Mouse (Mus musculus) heart, postnatal 0 days (tissue): ENCODE results near the gene Nova1. TPM values are rescaled to one million over a fixed set of nuclear protein-coding genes. Genes with fewer than 3 reads are reported as not detected.

ENCODE experiments used
- ATAC-seq: fragments of 200-750 bp; cut with Nextera tagmentation; 2 replicates; pipeline ENCODE4 v1.8.0; 2017; ENCODE audit warnings: low read depth, moderate number of reproducible peaks, moderate library complexity; ENCODE audit not compliant: insufficient read depth
- DNase-seq: peaks from one replicate; pipeline ENCODE4 v3.0.0-alpha.2; 2016; ENCODE audit warnings: low spot score
- H3K27ac ChIP-seq: fragments of 300-500 bp; sonication (generic); 2 replicates; pipeline ENCODE4 v1.5.1; 2014; ENCODE audit warnings: low read depth, mild to moderate bottlenecking
- H3K27me3 ChIP-seq: fragments of 300-500 bp; sonication (generic); 2 replicates; pipeline ENCODE4 v1.6.1; 2014; ENCODE audit warnings: low read length, mixed read lengths; ENCODE audit not compliant: control insufficient read depth, insufficient read depth
- H3K36me3 ChIP-seq: fragments of 300-500 bp; sonication (generic); replicated peaks from 2 replicates; pipeline ENCODE4 v1.6.1; 2014; ENCODE audit warnings: low read length, mixed read lengths; ENCODE audit not compliant: control insufficient read depth, insufficient read depth
- H3K4me1 ChIP-seq: fragments of 300-500 bp; sonication (generic); 2 replicates; pipeline ENCODE4 v1.6.1; 2014; ENCODE audit warnings: antibody characterized with exemption; ENCODE audit not compliant: control insufficient read depth, insufficient read depth
- H3K4me2 ChIP-seq: fragments of 300-500 bp; sonication (generic); 2 replicates; pipeline ENCODE4 v1.6.1; 2014; ENCODE audit warnings: low read depth, mild to moderate bottlenecking, low read length, moderate library complexity
- H3K4me3 ChIP-seq: fragments of 300-500 bp; sonication (generic); 2 replicates; pipeline ENCODE4 v1.5.1; 2014; ENCODE audit warnings: low read depth, low read length
- H3K9ac ChIP-seq: fragments of 300-500 bp; sonication (generic); replicated peaks from 2 replicates; pipeline ENCODE4 v1.6.1; 2014; ENCODE audit warnings: low read depth, low read length, mixed read lengths
- H3K9me3 ChIP-seq: fragments of 300-500 bp; sonication (generic); replicated peaks from 2 replicates; pipeline ENCODE4 v1.6.1; 2016; ENCODE audit warnings: low read length; ENCODE audit not compliant: control insufficient read depth
- CTCF ChIP-seq: IDR thresholded peaks from 2 replicates; pipeline ENCODE4 v1.5.1; 2016; ENCODE audit warnings: antibody characterized with exemption, control low read depth, low read depth
- EP300 ChIP-seq: IDR thresholded peaks from 2 replicates; pipeline ENCODE4 v1.6.1; 2016; ENCODE audit warnings: antibody characterized with exemption, low read depth
- WGBS: fragments of 180-500 bp; shearing (Covaris S2); extraction: QIAGEN DNeasy Blood & Tissue Kit; methylation state at CpG from one replicate; pipeline ENCODE4 v1.1.7; 2014; 5-methylcytosine and 5-hydroxymethylcytosine counted together
- polyA plus RNA-seq: library from polyadenylated mRNA; unstranded; fragments of >200 nt; fragmentation: Nextera tagmentation; extraction: Ambion mirVana; gene quantifications from 2 replicates; pipeline ENCODE4 v1.2.1, GENCODE M21; 2015
- total RNA-seq: library from RNA; depleted of rRNA; stranded (reverse); fragments of >200 nt; gene quantifications from 2 replicates; pipeline ENCODE4 v1.2.3, GENCODE M21; 2014; ENCODE audit warnings: low replicate concordance

The Nova1 gene
- total and polyA plus RNA-seq, 2 experiments from 2014 or later = 0.15 to 0.38 TPM

DNA sequence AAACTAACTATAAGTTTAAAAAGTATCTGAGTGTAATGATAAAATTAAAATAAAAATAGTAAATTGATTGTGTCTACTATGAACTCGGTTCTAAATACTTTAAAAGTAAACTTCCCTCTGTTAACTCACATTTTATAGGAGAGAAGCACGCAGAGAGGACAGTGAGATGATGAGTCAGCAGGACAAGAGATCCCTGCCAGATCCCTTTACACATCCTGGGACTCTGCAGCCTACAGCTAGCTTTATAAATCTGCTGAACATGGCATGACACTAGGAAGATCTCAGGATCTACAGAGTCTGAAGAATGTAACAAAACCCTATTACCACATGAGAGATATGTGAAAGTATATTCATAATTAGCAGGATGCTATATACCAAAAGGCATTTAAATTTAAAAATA, 37.7 kb downstream of the Nova1 start:
- no peak overlapping the region for H3K4me3 ChIP-seq
- no peak overlapping the region for H3K27ac ChIP-seq
- no peaks in the 10 kb centered on the region for H3K4me1 ChIP-seq
- 66% methylated on average over 2 of the region's 2 CpGs for WGBS
- H3K9ac ChIP-seq = no peak overlapping the region
- no peak for DNase-seq
- H3K4me2 ChIP-seq = no peak overlapping the region
- no peak for TF ChIP-seq EP300
- TF ChIP-seq CTCF = no peak
- H3K27me3 ChIP-seq = no peaks in the 10 kb centered on the region
- H3K36me3 ChIP-seq = no peaks in the 10 kb centered on the region
- no peak for ATAC-seq
- H3K9me3 ChIP-seq = no peaks in the 10 kb centered on the region

DNA sequence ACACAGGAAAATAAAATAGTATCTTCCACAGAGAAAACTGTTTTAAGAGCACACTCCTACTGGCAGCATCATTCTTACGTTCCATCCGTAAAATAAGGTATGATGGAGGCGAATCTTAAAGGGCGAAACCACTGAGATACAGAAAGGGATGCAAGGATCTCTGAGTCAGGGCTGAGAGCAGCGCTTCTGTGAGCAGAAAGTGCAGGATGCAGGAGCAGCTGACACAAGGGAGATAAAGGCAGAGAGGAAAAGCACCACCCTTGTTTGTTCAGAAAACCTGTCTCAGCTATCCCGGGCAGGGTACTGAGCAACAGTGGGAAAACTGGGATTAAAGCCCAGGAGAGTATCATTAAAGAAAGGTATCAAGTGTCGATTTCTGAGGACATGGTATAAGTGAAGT, 59.3 kb downstream of the Nova1 start:
- H3K9me3 ChIP-seq = no peaks in the 10 kb centered on the region
- H3K27me3 ChIP-seq = no peaks in the 10 kb centered on the region
- TF ChIP-seq EP300 (no peak), CTCF (no peak)
- H3K9ac ChIP-seq = no peak overlapping the region
- 38% methylated on average over 7 of the region's 7 CpGs for WGBS
- no peak for DNase-seq
- no peak overlapping the region for H3K4me2 ChIP-seq
- H3K36me3 ChIP-seq = no peaks in the 10 kb centered on the region
- no peaks in the 10 kb centered on the region for H3K4me1 ChIP-seq
- no peak for ATAC-seq
- H3K4me3 ChIP-seq = no peak overlapping the region
- no peak overlapping the region for H3K27ac ChIP-seq

DNA sequence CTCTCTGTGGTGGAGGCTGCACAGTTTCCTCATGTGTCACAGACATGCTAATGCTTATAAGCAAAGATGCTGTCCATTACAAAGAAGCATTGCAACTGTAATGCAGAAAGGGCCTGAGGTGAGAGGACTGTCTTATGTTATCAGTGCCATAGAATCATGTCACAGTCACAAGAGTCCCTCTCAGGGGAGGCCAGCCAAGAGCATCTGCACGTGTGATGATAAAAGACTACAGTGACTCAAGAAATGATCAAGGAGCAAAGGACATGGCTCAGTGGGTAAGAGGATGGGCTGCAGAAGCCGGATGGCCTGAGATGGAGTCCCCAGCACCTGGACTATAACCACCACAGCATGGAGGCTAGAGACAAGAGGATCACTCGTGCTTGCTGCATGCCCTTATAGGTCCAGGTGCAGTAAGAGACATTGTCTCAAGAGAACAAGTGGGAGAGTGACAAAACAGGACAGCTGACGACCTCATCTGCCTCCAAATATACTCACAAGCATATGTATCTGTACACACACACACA, 64.3 kb downstream of the Nova1 start:
- Histone ChIP-seq H3K27me3 (no peaks in the 10 kb centered on the region), H3K4me3 (no peak overlapping the region), H3K4me2 (no peak overlapping the region), H3K36me3 (no peaks in the 10 kb centered on the region), H3K9me3 (no peaks in the 10 kb centered on the region), H3K27ac (no peak overlapping the region), H3K9ac (no peak overlapping the region), H3K4me1 (no peaks in the 10 kb centered on the region)
- WGBS = 51% methylated on average over 4 of the region's 4 CpGs
- no peak for TF ChIP-seq CTCF
- TF ChIP-seq EP300 = no peak
- no peak for DNase-seq
- ATAC-seq = no peak

DNA sequence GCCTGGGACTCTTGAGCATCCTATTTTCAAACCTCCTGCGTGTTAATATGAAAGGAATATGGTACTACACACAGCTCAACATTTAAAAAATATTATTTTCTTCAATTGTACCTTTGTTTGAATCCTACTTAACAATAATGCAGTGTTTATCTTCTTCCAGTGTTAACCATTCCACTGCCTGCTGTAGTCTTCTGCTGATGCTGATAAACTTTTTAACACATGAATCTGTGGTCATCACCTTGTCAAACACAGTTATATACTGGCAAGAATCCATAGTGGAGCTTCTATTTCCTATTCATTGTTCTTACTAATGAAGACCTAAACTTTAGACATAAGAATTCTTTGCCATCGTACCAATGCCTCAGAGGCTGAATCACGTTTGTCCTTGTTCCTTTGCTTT, 65.6 kb downstream of the Nova1 start:
- no peak overlapping the region for H3K4me2 ChIP-seq
- no peak overlapping the region for H3K27ac ChIP-seq
- no peaks in the 10 kb centered on the region for H3K9me3 ChIP-seq
- H3K27me3 ChIP-seq = no peaks in the 10 kb centered on the region
- H3K4me3 ChIP-seq = no peak overlapping the region
- no peaks in the 10 kb centered on the region for H3K36me3 ChIP-seq
- TF ChIP-seq EP300 (no peak), CTCF (no peak)
- ATAC-seq (no peak), DNase-seq (no peak)
- no peaks in the 10 kb centered on the region for H3K4me1 ChIP-seq
- H3K9ac ChIP-seq = no peak overlapping the region
- WGBS = 61% methylated on average over 3 of the region's 3 CpGs

DNA sequence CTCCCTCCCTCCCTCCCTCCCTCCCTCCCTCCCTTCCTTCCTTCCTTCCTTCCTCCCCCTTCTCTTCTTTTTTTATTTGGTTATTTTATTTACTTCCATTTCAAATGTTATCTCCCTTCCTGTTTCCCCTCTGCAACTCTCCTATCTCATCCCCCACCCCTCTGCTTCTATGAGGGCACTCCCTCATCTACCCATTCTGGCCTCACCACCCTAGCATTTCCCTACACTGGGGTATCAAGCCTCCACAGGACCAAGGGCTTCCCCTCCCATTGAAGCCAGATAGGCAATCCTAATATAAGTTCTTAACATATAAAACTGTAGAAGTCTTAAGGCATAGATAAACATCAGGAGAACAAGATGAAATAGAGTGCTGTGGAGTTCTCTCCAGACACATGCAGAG, 85.5 kb downstream of the Nova1 start:
- H3K4me2 ChIP-seq = no peak overlapping the region
- H3K4me3 ChIP-seq = no peak overlapping the region
- H3K9ac ChIP-seq = no peak overlapping the region
- H3K36me3 ChIP-seq = no peaks in the 10 kb centered on the region
- no peaks in the 10 kb centered on the region for H3K4me1 ChIP-seq
- H3K9me3 ChIP-seq = no peaks in the 10 kb centered on the region
- DNase-seq = no peak
- TF ChIP-seq EP300 = no peak
- no peak for TF ChIP-seq CTCF
- no peak for ATAC-seq
- H3K27ac ChIP-seq = no peak overlapping the region
- H3K27me3 ChIP-seq = no peaks in the 10 kb centered on the region

DNA sequence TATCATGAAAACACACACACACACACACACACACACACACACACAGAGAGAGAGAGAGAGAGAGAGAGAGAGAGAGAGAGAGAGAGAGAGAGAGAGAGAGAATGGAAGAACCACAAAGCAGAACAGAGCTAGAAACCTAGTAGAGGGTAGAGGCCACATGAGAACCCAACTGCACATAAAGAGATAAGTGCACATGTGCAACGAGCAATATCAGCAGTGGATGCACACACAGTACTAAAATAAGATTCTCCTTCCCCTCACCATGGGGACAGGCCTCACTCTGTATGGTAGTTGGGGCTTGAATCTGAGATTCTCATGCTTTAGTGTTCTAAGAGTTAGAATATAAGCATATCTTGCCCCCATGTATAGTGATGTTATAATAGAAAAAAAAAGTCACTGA, 86.8 kb downstream of the Nova1 start:
- Histone ChIP-seq H3K9ac (no peak overlapping the region), H3K4me2 (no peak overlapping the region), H3K36me3 (no peaks in the 10 kb centered on the region), H3K4me1 (no peaks in the 10 kb centered on the region), H3K4me3 (no peak overlapping the region), H3K27me3 (no peaks in the 10 kb centered on the region), H3K27ac (no peak overlapping the region), H3K9me3 (no peaks in the 10 kb centered on the region)
- DNase-seq (no peak), ATAC-seq (no peak)
- TF ChIP-seq CTCF (no peak), EP300 (no peak)
- WGBS = 30% methylated on average over 1 of the region's 1 CpGs
